Mouse (Mus musculus): ENCODE measurements around the gene Cyp2c40. TPM values are rescaled to one million over a fixed set of nuclear protein-coding genes. Genes with fewer than 3 reads are reported as not detected.
"Not testable (repeated sequence)": the region's sequence is repeated elsewhere in the genome, so short reads cannot be mapped to it uniquely, and the experiment has no call there.

Cyp2c40 gene
- 10 to 100 TPM in 1 of 2 experiments, 1 to 10 TPM in 1; 6.5 to 10.5 TPM for total RNA-seq (2021)
- long read RNA-seq, experiment 1, transcript Cyp2c40-201 (9 exons, 1,803 nt) = major isoform, 14 of 18 reads
- long read RNA-seq, experiment 1, partial matches to known transcripts = 3 of 18 reads
- long read RNA-seq, experiment 1, other reads (novel, unspliced or antisense) = 1 of 18 reads
- long read RNA-seq, experiment 2 = 0 reads

DNA sequence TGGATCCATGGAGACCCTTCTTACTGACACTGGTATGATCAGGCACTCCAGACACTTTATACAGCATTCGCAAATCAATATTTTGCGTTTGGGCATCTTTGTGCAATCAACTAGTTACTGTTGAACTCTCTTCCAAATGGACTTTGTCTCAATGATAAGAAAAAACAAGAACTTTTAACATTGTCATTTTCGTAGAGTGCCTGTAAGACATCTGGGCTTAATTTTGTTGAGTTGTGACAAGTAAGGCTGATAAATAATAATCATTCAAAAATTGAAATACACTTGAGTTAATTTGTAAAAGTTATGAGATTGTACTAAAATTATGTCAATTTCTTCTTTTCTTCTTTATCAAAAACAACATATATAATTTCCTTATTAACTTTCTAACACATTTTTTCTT is at the start of gene Cyp2c40:
Gene Cyp2c40, minus strand, starts transcription at position 101 of the 400 bp plus-strand sequence.
- DNase-seq = not testable (repeated sequence)

GRCm38 (mm10) chr19:39820931-39821330 is 8.3 kb upstream of the Cyp2c40 start:
- DNase-seq = not testable (repeated sequence)

DNA sequence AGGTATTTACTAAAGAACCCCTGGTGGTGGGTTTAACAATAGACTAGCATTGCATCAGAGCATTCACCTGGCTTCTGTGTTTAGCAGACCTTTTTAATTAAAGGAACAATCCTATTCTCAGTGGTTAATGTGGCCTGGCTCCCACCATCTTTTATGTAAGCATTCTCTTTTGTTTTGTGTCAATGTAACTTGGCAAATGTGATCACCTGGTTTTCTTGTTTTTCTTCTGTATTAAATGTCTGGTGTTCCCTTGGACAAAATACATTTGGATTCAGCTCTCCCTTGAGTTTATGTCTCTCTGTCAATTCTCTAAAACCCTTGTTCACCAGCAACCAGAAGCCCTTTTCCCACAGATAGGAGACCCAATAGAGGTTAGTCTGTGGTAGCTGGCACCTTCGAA is 3.8 kb upstream of the Cyp2c40 start:
- DNase-seq = not testable (repeated sequence)

GRCm38 (mm10) chr19:39815991-39816390 is 3.4 kb upstream of the Cyp2c40 start:
- not testable (repeated sequence) for DNase-seq

DNA sequence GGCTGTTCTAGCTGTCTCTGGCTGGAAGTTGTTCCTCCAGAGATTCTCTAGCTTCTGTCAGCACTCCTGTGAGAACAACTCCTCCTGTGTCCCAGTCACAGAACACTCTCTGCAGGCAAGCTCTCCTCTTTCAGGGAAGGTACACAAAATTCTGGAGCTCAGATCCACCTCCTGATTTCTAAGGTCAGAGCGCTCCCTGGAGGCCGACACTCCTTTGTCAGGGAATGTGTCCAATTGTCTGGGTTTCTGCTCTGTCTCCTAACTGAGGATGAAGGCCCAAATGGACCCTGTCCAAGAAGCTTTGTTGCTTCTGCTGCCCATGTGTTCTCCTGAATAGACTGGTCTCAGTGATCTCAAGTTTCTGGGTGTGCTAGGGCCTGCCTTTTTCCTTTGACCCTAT is 27.2 kb downstream of the Cyp2c40 start:
- DNase-seq = not testable (repeated sequence)

- DNase-seq = no peak
Measured at GRCm38 (mm10) chr19:39745357-39745756, 67.3 kb downstream of the Cyp2c40 start.

DNA sequence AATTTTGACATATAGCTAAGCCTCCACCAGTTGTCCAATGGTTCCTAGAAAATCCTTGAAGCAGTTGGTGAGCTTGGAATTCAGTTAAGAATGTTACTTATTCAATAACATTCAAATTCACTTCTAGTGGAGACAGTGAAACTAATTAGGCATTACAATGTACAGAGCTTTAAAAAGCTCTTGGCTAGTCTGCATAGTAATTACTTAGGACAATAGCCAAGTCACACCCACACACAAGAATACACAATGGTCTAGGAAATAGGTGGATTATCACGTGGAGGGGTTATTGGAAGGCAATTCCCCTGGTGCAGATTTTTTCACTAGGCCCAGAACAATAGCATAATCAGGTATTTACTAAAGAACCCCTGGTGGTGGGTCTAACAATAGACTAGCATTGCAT is 68.3 kb downstream of the Cyp2c40 start:
- DNase-seq = not testable (repeated sequence)

DNA sequence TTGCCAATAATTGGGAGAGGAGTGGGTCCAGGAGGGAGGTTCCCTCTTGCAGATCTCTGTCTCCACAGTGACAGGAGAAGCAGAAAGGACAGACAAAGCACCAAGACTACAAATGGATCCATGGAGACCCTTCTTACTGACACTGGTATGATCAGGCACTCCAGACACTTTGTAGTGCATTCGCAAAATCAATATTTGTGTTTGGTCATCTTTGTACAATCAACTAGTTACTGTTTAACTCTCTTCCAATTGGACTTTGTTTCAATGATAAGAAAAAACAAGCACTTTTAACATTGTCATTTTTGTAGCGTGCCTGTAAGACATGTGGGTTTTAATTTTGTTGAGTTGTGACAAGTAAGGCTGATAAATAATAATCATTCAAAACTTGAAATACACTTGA is 71.7 kb downstream of the Cyp2c40 start, which contains the start of gene Cyp2c68:
Gene Cyp2c68, minus strand, starts transcription at position 135 of the 400 bp plus-strand sequence.
- no peak for DNase-seq

Other genes starting within 250 kb of the Cyp2c40 start
- gene Cyp2c67, start 163.8 kb downstream of the Cyp2c40 start, total RNA-seq (2021) = 1 to 10 TPM; 1.1 to 2.6 TPM
- 10 to 100 TPM; 18.1 to 46.2 TPM for gene Cyp2c68, start 71.8 kb downstream of the Cyp2c40 start, total RNA-seq (2021)
- gene Cyp2c69, start 74.0 kb upstream of the Cyp2c40 start, total RNA-seq (2021) = 10 to 100 TPM in 1 of 2 experiments, 1 to 10 TPM in 1; 8.7 to 14.9 TPM
- gene Cyp2c37, start 179.6 kb upstream of the Cyp2c40 start, total RNA-seq (2021) = 10 to 100 TPM; 19.4 to 32.3 TPM

Data from adrenal gland, postnatal 10 days (tissue).